Mouse (Mus musculus) spleen, postnatal 14 days (tissue): ENCODE measurements at regions not wholly inside any gene's neighbourhood (a gene's known extent, or its start where the extent isn't known, plus 50 kb on each side); places are given as distances from the start of the nearest gene placed in this dataset.

Experiments used
- DNase-seq, 2 experiments: peaks; one replicate each; pipeline ENCODE4 v3.0.0; 2021 to 2022; ENCODE audit warnings: low spot score in 2 of 2

GRCm38 (mm10) chr16:49578976-49579375 lies 120.1 kb upstream of the Ift57 start:
- no peak for DNase-seq

- no peak for DNase-seq
Observed at GRCm38 (mm10) chr16:49580708-49581107, 118.3 kb upstream of the Ift57 start.

- DNase-seq = no peak
Observed at GRCm38 (mm10) chr16:49606500-49606899, 92.5 kb upstream of the Ift57 start.

GRCm38 (mm10) chr16:49614801-49615200 lies 84.2 kb upstream of the Ift57 start:
- no peak for DNase-seq

GRCm38 (mm10) chr16:49615342-49616020 lies 83.6 kb upstream of the Ift57 start:
- DNase-seq = no peak

GRCm38 (mm10) chr16:49616263-49616872 lies 82.7 kb upstream of the Ift57 start:
- DNase-seq = no peak

- DNase-seq = no peak
Observed at GRCm38 (mm10) chr16:49633502-49633901, 65.5 kb upstream of the Ift57 start.

GRCm38 (mm10) chr16:49635506-49635905 lies 63.5 kb upstream of the Ift57 start:
- no peak for DNase-seq

GRCm38 (mm10) chr16:49636467-49636866 lies 62.6 kb upstream of the Ift57 start:
- DNase-seq = no peak

- no peak for DNase-seq
Observed at GRCm38 (mm10) chr16:49642696-49643095, 56.3 kb upstream of the Ift57 start.

GRCm38 (mm10) chr16:49644416-49644815 lies 54.6 kb upstream of the Ift57 start:
- no peak for DNase-seq

GRCm38 (mm10) chr16:49646479-49646878 lies 52.6 kb upstream of the Ift57 start:
- DNase-seq = no peak
